Mouse (Mus musculus): Measurements from ENCODE around the gene Nufip1. TPM values are rescaled to one million over a fixed set of nuclear protein-coding genes. Genes with fewer than 3 reads are reported as not detected.

Nufip1 gene
- polyA plus RNA-seq, 1 experiment from 2014 or later: 7.5 TPM

DNA sequence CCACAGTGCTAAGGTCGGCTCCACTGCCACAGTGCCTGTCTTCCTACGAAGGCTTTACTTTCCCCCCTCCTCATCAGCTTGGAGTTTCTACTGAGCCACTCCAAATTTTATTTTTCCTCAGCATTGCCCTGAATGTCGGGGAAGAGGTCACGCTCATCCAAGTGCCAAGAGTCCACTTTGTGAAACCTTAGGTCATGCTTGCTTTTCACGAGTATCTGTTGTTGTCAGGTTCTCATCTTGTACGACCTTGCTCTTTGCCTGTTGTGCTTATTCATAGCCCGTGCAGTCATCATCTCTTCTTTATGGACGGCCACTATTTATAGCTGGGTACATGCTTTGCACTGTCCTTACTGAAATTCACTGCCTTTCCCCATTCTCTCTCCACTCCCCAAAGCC is 12.0 kb downstream of the Nufip1 start:
- Histone ChIP-seq H3K27ac (ENCODE audit: low read depth, low read length) (no peak overlapping the region), H3K9ac (ENCODE audit: low read depth, low read length) (no peak overlapping the region), H3K4me2 (replicated peaks; ENCODE audit: low read depth) (no peak overlapping the region), H3K36me3 (ENCODE audit: control insufficient read depth, insufficient read depth) (peaks cover 59% of the 10 kb centered on the region), H3K9me3 (ENCODE audit: control insufficient read depth) (no peaks in the 10 kb centered on the region), H3K27me3 (replicated peaks; ENCODE audit: control insufficient read depth, insufficient read depth, low read length) (no peaks in the 10 kb centered on the region), H3K4me1 (replicated peaks; ENCODE audit: control insufficient read depth, insufficient read depth, low read length) (no peaks in the 10 kb centered on the region), H3K4me3 (ENCODE audit: low read depth, low read length) (no peak overlapping the region)
- WGBS: 86% methylated on average over 8 of the region's 8 CpGs
- TF ChIP-seq CTCF (IDR thresholded peaks at IDR 0.05; ENCODE audit: low read depth): no peak
- ATAC-seq: no peak

DNA sequence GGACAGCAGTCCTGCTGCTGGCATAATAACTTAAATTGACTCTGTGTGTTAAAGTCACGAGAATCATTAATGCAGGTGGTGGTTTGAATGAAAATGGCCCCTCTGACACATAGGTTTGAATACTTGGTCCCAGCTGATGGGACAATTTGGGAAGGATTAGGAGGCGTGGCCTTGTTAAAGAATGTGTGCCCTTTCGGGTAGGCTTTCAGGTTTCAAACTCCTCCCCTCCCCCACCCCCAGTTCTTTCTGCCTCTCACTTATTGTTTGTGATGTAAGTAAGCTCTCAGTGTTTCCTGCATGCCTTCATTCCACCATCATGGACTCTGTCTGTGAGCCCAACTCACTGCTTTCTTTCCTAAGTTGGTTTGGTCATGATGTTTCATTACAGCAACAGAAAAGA is 16.6 kb downstream of the Nufip1 start:
- Histone ChIP-seq H3K9me3 (ENCODE audit: control insufficient read depth) (no peaks in the 10 kb centered on the region), H3K4me3 (ENCODE audit: low read depth, low read length) (no peak overlapping the region), H3K36me3 (ENCODE audit: control insufficient read depth, insufficient read depth) (peaks cover 79% of the 10 kb centered on the region), H3K4me2 (replicated peaks; ENCODE audit: low read depth) (no peak overlapping the region), H3K9ac (ENCODE audit: low read depth, low read length) (no peak overlapping the region), H3K27ac (ENCODE audit: low read depth, low read length) (no peak overlapping the region), H3K4me1 (replicated peaks; ENCODE audit: control insufficient read depth, insufficient read depth, low read length) (no peaks in the 10 kb centered on the region), H3K27me3 (replicated peaks; ENCODE audit: control insufficient read depth, insufficient read depth, low read length) (no peaks in the 10 kb centered on the region)
- TF ChIP-seq CTCF (IDR thresholded peaks at IDR 0.05; ENCODE audit: low read depth): no peak
- ATAC-seq: no peak
- WGBS: 94% methylated on average over 3 of the region's 3 CpGs

DNA sequence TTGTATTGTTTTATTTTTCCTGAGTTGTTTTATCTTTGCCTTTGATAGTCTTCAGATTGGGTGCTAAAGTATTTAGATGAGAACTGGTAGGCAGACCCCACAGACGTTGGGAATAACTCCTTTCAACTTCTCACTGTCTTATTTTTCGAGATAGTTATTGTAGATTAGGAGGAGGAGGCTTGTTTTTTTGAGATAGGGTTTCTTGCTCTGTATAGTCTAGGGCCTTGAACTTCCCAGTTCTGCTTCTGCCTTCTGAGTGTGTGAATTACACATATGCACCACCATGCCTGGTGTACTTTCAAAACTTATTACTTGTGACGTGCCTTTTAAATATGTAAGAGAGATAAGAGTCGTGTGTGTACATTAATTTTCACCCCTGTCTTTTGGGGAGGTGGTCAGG is 17.5 kb downstream of the Nufip1 start:
- H3K4me1 ChIP-seq (replicated peaks; ENCODE audit: control insufficient read depth, insufficient read depth, low read length): no peaks in the 10 kb centered on the region
- H3K9me3 ChIP-seq (ENCODE audit: control insufficient read depth): no peaks in the 10 kb centered on the region
- WGBS: 84% methylated on average over 4 of the region's 4 CpGs
- peaks cover 78% of the 10 kb centered on the region for H3K36me3 ChIP-seq (ENCODE audit: control insufficient read depth, insufficient read depth)
- H3K27me3 ChIP-seq (replicated peaks; ENCODE audit: control insufficient read depth, insufficient read depth, low read length): no peaks in the 10 kb centered on the region
- no peak overlapping the region for H3K27ac ChIP-seq (ENCODE audit: low read depth, low read length)
- no peak for TF ChIP-seq CTCF (IDR thresholded peaks at IDR 0.05; ENCODE audit: low read depth)
- H3K9ac ChIP-seq (ENCODE audit: low read depth, low read length): no peak overlapping the region
- H3K4me3 ChIP-seq (ENCODE audit: low read depth, low read length): no peak overlapping the region
- H3K4me2 ChIP-seq (replicated peaks; ENCODE audit: low read depth): no peak overlapping the region
- ATAC-seq: no peak

DNA sequence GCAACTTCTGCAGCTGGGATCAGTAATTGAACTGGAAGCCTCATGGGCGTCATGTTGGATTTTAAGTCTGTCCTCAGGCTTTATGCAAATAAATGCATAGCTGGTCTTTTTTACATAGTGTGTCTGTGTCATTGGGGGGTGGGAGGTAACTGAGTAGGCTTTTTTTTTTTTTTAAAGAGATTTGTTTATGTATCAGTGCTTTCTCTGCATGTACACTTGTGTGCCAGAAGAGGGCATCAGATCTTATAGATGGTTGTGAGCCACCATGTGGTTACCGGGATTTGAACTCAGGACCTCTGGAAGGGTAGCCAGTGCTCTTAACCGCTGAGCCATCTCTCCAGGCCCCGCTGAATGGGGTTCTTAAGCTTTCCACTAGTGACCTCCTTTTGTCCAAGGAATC is 24.3 kb downstream of the Nufip1 start:
- Histone ChIP-seq H3K36me3 (ENCODE audit: control insufficient read depth, insufficient read depth) (peaks cover 54% of the 10 kb centered on the region), H3K4me3 (ENCODE audit: low read depth, low read length) (no peak overlapping the region), H3K27me3 (replicated peaks; ENCODE audit: control insufficient read depth, insufficient read depth, low read length) (no peaks in the 10 kb centered on the region), H3K27ac (ENCODE audit: low read depth, low read length) (no peak overlapping the region), H3K9me3 (ENCODE audit: control insufficient read depth) (no peaks in the 10 kb centered on the region), H3K4me1 (replicated peaks; ENCODE audit: control insufficient read depth, insufficient read depth, low read length) (no peaks in the 10 kb centered on the region), H3K9ac (ENCODE audit: low read depth, low read length) (no peak overlapping the region), H3K4me2 (replicated peaks; ENCODE audit: low read depth) (no peak overlapping the region)
- TF ChIP-seq CTCF (IDR thresholded peaks at IDR 0.05; ENCODE audit: low read depth): peak; percentile 21; the same call in 1 of the 2 replicates
- no peak for ATAC-seq
- 91% methylated on average over 4 of the region's 4 CpGs for WGBS

DNA sequence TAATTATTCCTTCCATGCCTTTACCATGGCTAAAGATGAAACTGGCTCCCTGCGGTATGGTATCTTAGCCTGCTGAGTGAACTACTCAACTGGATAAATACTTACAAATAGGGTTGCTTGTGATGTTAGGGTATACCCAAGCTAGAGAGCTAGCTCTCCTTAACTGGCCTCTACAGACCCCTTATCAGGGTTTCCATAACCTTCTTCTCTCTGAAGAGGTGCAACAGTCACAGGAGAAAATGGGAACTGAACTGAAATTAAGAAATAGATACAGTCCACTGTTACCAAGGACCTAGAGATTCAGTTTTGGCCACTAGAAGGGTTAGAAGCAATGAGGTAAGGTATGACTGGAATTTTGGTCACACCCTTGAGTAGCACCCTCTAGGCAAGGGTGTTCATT is 34.6 kb downstream of the Nufip1 start:
- H3K27ac ChIP-seq (ENCODE audit: low read depth, low read length): no peak overlapping the region
- WGBS: 82% methylated on average over 1 of the region's 1 CpGs
- no peak overlapping the region for H3K9ac ChIP-seq (ENCODE audit: low read depth, low read length)
- no peaks in the 10 kb centered on the region; the same call in 1 of the 2 replicates for H3K4me1 ChIP-seq (replicated peaks; ENCODE audit: control insufficient read depth, insufficient read depth, low read length)
- TF ChIP-seq CTCF (IDR thresholded peaks at IDR 0.05; ENCODE audit: low read depth): no peak
- no peak overlapping the region for H3K4me3 ChIP-seq (ENCODE audit: low read depth, low read length)
- no peaks in the 10 kb centered on the region for H3K27me3 ChIP-seq (replicated peaks; ENCODE audit: control insufficient read depth, insufficient read depth, low read length)
- no peaks in the 10 kb centered on the region for H3K9me3 ChIP-seq (ENCODE audit: control insufficient read depth)
- no peaks in the 10 kb centered on the region for H3K36me3 ChIP-seq (ENCODE audit: control insufficient read depth, insufficient read depth)
- no peak for ATAC-seq
- H3K4me2 ChIP-seq (replicated peaks; ENCODE audit: low read depth): no peak overlapping the region

DNA sequence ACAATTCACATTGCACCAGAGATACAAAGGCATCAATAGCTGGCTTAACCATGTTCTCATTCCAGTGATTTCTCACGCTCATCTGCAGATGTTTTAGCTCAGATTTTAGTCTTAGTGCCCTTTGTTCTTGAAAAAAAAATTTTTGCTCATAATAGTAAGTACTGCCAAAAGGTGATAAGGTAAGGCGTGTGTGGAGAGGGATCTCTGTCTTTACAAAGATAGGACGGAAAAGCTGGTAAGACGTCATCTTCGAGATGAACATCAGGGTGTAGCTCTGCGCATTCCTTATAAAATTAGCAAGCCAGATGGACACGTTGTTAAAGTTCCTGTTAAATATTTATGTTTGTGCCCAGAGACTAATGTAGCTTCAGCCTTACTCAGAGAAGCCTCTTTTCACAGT is 35.2 kb downstream of the Nufip1 start:
- Histone ChIP-seq H3K9me3 (ENCODE audit: control insufficient read depth) (no peaks in the 10 kb centered on the region), H3K4me3 (ENCODE audit: low read depth, low read length) (no peak overlapping the region), H3K27ac (ENCODE audit: low read depth, low read length) (no peak overlapping the region), H3K36me3 (ENCODE audit: control insufficient read depth, insufficient read depth) (no peaks in the 10 kb centered on the region), H3K4me1 (replicated peaks; ENCODE audit: control insufficient read depth, insufficient read depth, low read length) (no peaks in the 10 kb centered on the region; the same call in 1 of the 2 replicates), H3K4me2 (replicated peaks; ENCODE audit: low read depth) (no peak overlapping the region), H3K9ac (ENCODE audit: low read depth, low read length) (no peak overlapping the region), H3K27me3 (replicated peaks; ENCODE audit: control insufficient read depth, insufficient read depth, low read length) (no peaks in the 10 kb centered on the region)
- 44% methylated on average over 7 of the region's 7 CpGs for WGBS
- TF ChIP-seq CTCF (IDR thresholded peaks at IDR 0.05; ENCODE audit: low read depth): no peak
- ATAC-seq: no peak

DNA sequence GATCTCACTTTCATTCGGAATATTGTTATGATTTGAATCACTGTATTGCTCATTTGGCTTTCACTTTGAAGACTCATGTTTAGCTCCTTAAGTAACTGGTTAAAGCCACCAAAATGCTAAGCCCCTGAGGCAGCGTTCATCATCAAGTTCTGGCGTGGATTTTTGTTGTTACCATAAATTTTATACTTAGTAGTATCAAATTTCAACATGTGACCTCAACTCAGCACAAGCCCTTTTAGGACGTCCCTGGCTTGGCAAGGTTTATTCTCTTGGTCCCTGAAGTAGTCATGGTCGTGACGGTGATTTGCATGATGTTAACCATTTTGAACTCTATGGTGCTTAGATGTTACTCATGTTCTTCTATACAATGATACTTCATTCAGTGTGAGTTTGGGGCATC is 36.4 kb downstream of the Nufip1 start:
- TF ChIP-seq CTCF (IDR thresholded peaks at IDR 0.05; ENCODE audit: low read depth): no peak
- 73% methylated on average over 6 of the region's 6 CpGs for WGBS
- no peak overlapping the region for H3K27ac ChIP-seq (ENCODE audit: low read depth, low read length)
- no peaks in the 10 kb centered on the region for H3K27me3 ChIP-seq (replicated peaks; ENCODE audit: control insufficient read depth, insufficient read depth, low read length)
- no peaks in the 10 kb centered on the region for H3K9me3 ChIP-seq (ENCODE audit: control insufficient read depth)
- H3K9ac ChIP-seq (ENCODE audit: low read depth, low read length): no peak overlapping the region
- no peak for ATAC-seq
- H3K4me3 ChIP-seq (ENCODE audit: low read depth, low read length): no peak overlapping the region
- H3K36me3 ChIP-seq (ENCODE audit: control insufficient read depth, insufficient read depth): no peaks in the 10 kb centered on the region
- no peaks in the 10 kb centered on the region; the same call in 1 of the 2 replicates for H3K4me1 ChIP-seq (replicated peaks; ENCODE audit: control insufficient read depth, insufficient read depth, low read length)
- no peak overlapping the region for H3K4me2 ChIP-seq (replicated peaks; ENCODE audit: low read depth)
